Mouse (Mus musculus) embryonic facial prominence, embryonic 12.5 days (tissue): ENCODE measurements around the gene Hspb3. TPM values are rescaled to one million over a fixed set of nuclear protein-coding genes. Genes with fewer than 3 reads are reported as not detected.

ENCODE experiments used
- ATAC-seq: fragments of 200-750 bp; cut with Nextera tagmentation; 2 replicates; pipeline ENCODE4 v1.8.0; 2017; ENCODE audit not compliant: insufficient number of reproducible peaks, insufficient read depth, low FRiP score, low TSS enrichment
- H3K27ac ChIP-seq: fragments of 300-500 bp; sonication (generic); 2 replicates; pipeline ENCODE4 v1.5.1; 2016; ENCODE audit warnings: mild to moderate bottlenecking
- H3K27me3 ChIP-seq: fragments of 300-500 bp; sonication (generic); 2 replicates; pipeline ENCODE4 v1.6.1; 2016; ENCODE audit warnings: mild to moderate bottlenecking, moderate library complexity
- H3K36me3 ChIP-seq: fragments of 300-500 bp; sonication (generic); 2 replicates; pipeline ENCODE4 v1.6.1; 2016; ENCODE audit warnings: mild to moderate bottlenecking
- H3K4me1 ChIP-seq: fragments of 300-500 bp; sonication (generic); 2 replicates; pipeline ENCODE4 v1.6.1; 2016
- H3K4me2 ChIP-seq: fragments of 300-500 bp; sonication (generic); replicated peaks from 2 replicates; pipeline ENCODE4 v1.6.1; 2016; ENCODE audit warnings: mild to moderate bottlenecking, moderate library complexity
- H3K4me3 ChIP-seq: fragments of 300-500 bp; sonication (generic); 2 replicates; pipeline ENCODE4 v1.5.1; 2016; ENCODE audit warnings: mild to moderate bottlenecking
- H3K9ac ChIP-seq: fragments of 300-500 bp; sonication (generic); 2 replicates; pipeline ENCODE4 v1.6.1; 2016; ENCODE audit warnings: mild to moderate bottlenecking, moderate library complexity
- H3K9me3 ChIP-seq: fragments of 300-500 bp; sonication (generic); 2 replicates; pipeline ENCODE4 v1.6.1; 2016; ENCODE audit warnings: mild to moderate bottlenecking, moderate library complexity
- WGBS: fragments of 180-500 bp; shearing (Covaris S2); methylation state at CpG from one replicate; pipeline ENCODE4 v1.1.7; 2016; 5-methylcytosine and 5-hydroxymethylcytosine counted together
- polyA plus RNA-seq: library from polyadenylated mRNA; unstranded; fragments of >200 nt; fragmentation: Nextera tagmentation; extraction: Ambion mirVana; gene quantifications from 2 replicates; pipeline ENCODE4 v1.2.1, GENCODE M21; 2016

The Hspb3 gene
- polyA plus RNA-seq, 1 experiment from 2014 or later: 2.3 TPM

- Histone ChIP-seq H3K4me1 (no peaks in the 10 kb centered on the region), H3K27me3 (0 out of 2 replicates have a peak, but pooled peaks cover 4% of the 10 kb centered on the region), H3K4me3 (no peak overlapping the region), H3K9ac (no peak overlapping the region), H3K9me3 (no peaks in the 10 kb centered on the region), H3K27ac (no peak overlapping the region), H3K36me3 (no peaks in the 10 kb centered on the region), H3K4me2 (no peak overlapping the region)
- 74% methylated on average over 15 of the region's 15 CpGs for WGBS
- ATAC-seq: no peak
Measured at GRCm38 (mm10) chr13:113634732-113635481, 28.6 kb downstream of the Hspb3 start.

- ATAC-seq: no peak
- Histone ChIP-seq H3K9ac (no peak overlapping the region), H3K27ac (no peak overlapping the region), H3K9me3 (no peaks in the 10 kb centered on the region), H3K27me3 (no peaks in the 10 kb centered on the region), H3K4me3 (no peak overlapping the region), H3K36me3 (no peaks in the 10 kb centered on the region), H3K4me1 (no peaks in the 10 kb centered on the region), H3K4me2 (no peak overlapping the region)
- WGBS: 51% methylated on average over 6 of the region's 6 CpGs
Measured at GRCm38 (mm10) chr13:113632506-113632905, 31.0 kb downstream of the Hspb3 start.

DNA sequence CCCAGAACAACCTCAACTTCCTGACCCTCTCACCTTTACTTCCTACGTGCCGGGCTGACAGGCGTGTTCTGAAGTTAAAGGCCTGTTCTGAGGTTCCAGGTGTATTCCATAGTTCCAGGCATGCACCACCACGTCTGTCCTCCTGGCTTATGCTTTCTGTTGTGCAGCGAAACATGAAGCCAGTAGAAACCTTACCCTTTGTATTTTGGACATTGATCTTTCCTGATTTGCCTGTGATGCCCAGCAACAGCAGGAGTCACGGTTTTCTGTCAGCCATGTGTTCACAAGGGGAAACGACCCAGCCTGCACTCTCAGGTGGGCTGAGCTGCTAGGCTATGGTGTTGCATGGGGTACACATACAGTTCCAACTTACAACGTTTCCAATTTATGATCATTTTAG, 35.9 kb downstream of the Hspb3 start:
- H3K9me3 ChIP-seq: no peaks in the 10 kb centered on the region
- no peak for ATAC-seq
- no peak overlapping the region for H3K4me3 ChIP-seq
- no peak overlapping the region for H3K4me2 ChIP-seq
- H3K4me1 ChIP-seq: peaks cover 4% of the 10 kb centered on the region; the same call in 1 of the 2 replicates
- H3K9ac ChIP-seq: no peak overlapping the region
- no peaks in the 10 kb centered on the region for H3K27me3 ChIP-seq
- WGBS: 76% methylated on average over 8 of the region's 8 CpGs
- no peak overlapping the region for H3K27ac ChIP-seq
- no peaks in the 10 kb centered on the region for H3K36me3 ChIP-seq

DNA sequence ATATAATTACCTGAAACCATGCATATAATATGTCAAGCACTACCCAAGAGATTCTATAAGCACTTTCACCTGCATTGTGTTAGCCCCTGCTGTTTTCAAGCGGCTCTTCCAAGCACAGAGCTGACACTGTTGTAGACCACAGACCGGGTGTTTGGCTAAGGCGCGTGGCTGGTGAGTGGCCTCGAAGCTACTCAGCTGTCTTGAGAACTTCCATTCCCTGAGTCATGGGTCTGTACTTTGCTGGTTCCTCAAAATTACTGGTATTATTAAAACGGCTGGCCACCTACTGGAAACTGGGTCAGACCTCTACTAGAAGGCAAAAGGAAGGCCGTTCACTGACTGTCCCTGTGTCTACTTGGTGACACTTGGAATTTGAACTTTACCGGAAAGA, 40.6 kb downstream of the Hspb3 start:
- peak overlapping the region; percentile 71; the same call in 1 of the 2 replicates for H3K27ac ChIP-seq
- 49% methylated on average over 8 of the region's 8 CpGs for WGBS

DNA sequence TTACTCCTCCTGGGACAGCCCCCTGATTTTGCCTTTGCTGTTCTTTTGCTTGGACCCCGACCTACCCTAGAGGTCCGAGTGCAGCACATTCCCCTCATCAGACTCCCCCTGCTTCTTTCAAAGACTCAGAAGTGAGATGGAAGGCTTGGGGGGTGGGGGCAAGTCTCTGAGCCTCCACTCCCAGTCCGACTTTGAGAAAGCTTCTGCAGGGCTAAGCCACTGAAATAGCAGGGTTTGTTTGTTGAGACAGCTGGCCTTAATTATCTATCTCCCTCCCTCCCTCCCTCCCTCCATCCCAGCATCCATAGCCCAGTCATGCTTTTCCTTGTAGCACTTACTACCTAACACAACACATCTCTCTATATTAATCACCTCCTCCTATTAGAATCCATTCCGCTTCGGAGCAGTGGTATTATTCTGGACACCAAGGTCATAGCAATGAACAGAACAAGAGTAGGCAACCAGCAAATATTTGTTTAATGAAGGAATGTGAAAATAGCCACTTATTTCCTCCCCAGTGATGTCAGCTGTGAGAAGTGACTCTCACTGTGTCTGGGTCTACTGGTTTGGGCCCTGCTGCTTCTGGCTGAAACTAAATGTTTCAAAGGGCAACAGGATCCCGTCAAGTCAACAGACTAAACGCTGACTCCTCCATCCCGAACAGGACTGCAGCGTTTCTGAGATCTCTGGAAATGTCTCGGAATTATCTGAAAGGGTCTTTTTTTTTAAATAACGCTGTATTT, 41.2 kb downstream of the Hspb3 start:
- Histone ChIP-seq H3K9me3 (no peaks in the 10 kb centered on the region), H3K27me3 (no peaks in the 10 kb centered on the region), H3K27ac (peak overlapping the region; percentile 71), H3K4me2 (0 out of 2 replicates have a peak overlapping the region, but pooled peaks have one; percentile 14), H3K4me3 (no peak overlapping the region), H3K4me1 (peaks cover 18% of the 10 kb centered on the region), H3K9ac (no peak overlapping the region), H3K36me3 (no peaks in the 10 kb centered on the region)
- peak; percentile 44; the same call in 1 of the 2 replicates for ATAC-seq
- WGBS: 19% methylated on average over 11 of the region's 11 CpGs

More for the DNA sequence above, 40.6 kb downstream of the Hspb3 start:
- no peak overlapping the region for H3K9ac ChIP-seq
- H3K36me3 ChIP-seq: no peaks in the 10 kb centered on the region
- peaks cover 15% of the 10 kb centered on the region; the same call in 1 of the 2 replicates for H3K4me1 ChIP-seq
- H3K4me3 ChIP-seq: no peak overlapping the region
- H3K9me3 ChIP-seq: no peaks in the 10 kb centered on the region
- no peak for ATAC-seq
- no peaks in the 10 kb centered on the region for H3K27me3 ChIP-seq
- H3K4me2 ChIP-seq: no peak overlapping the region

- Histone ChIP-seq H3K9ac (no peak overlapping the region), H3K9me3 (no peaks in the 10 kb centered on the region), H3K4me3 (no peak overlapping the region), H3K4me2 (no peak overlapping the region), H3K36me3 (no peaks in the 10 kb centered on the region), H3K27ac (no peak overlapping the region), H3K4me1 (peaks cover 39% of the 10 kb centered on the region), H3K27me3 (no peaks in the 10 kb centered on the region)
- WGBS: 71% methylated on average over 9 of the region's 9 CpGs
- no peak for ATAC-seq
Measured at GRCm38 (mm10) chr13:113619003-113619402, 44.5 kb downstream of the Hspb3 start.

GRCm38 (mm10) chr13:113617891-113618823, 45.3 kb downstream of the Hspb3 start, which contains the start of gene Snx18:
TSS of gene Snx18 (minus strand) at chr13:113618564.
- Histone ChIP-seq H3K4me1 (peaks cover 47% of the 10 kb centered on the region), H3K9me3 (no peaks in the 10 kb centered on the region), H3K4me2 (peak within 1 kb of the TSS; percentile 95), H3K9ac (peak within 1 kb of the TSS; percentile 94), H3K27me3 (no peaks in the 10 kb centered on the region), H3K27ac (peak within 1 kb of the TSS; percentile 90), H3K4me3 (peak within 1 kb of the TSS; percentile 94), H3K36me3 (no peaks in the 10 kb centered on the region)
- under 1% methylated on average over 114 of the region's 119 CpGs for WGBS
- ATAC-seq: peak; percentile 82

GRCm38 (mm10) chr13:113617338-113617890, 46.1 kb downstream of the Hspb3 start:
- Histone ChIP-seq H3K27me3 (no peaks in the 10 kb centered on the region), H3K27ac (peak overlapping the region; percentile 90), H3K9ac (peak overlapping the region; percentile 94), H3K4me2 (peak overlapping the region; percentile 95), H3K4me3 (peak overlapping the region; percentile 94), H3K36me3 (0 out of 2 replicates have a peak, but pooled peaks cover 2% of the 10 kb centered on the region), H3K4me1 (peaks cover 49% of the 10 kb centered on the region), H3K9me3 (no peaks in the 10 kb centered on the region)
- 7% methylated on average over 42 of the region's 49 CpGs for WGBS
- no peak for ATAC-seq

- Histone ChIP-seq H3K27me3 (no peaks in the 10 kb centered on the region), H3K36me3 (0 out of 2 replicates have a peak, but pooled peaks cover 6% of the 10 kb centered on the region), H3K4me3 (peak overlapping the region; percentile 94), H3K9ac (peak overlapping the region; percentile 94), H3K4me2 (peak overlapping the region; percentile 95), H3K9me3 (no peaks in the 10 kb centered on the region), H3K27ac (peak overlapping the region; percentile 90; the same call in 1 of the 2 replicates), H3K4me1 (peaks cover 48% of the 10 kb centered on the region)
- WGBS: 54% methylated on average over 24 of the region's 24 CpGs
- no peak for ATAC-seq
Measured at GRCm38 (mm10) chr13:113616751-113617337, 46.6 kb downstream of the Hspb3 start.

- H3K36me3 ChIP-seq: 0 out of 2 replicates have a peak, but pooled peaks cover 6% of the 10 kb centered on the region
- no peaks in the 10 kb centered on the region for H3K9me3 ChIP-seq
- ATAC-seq: no peak
- H3K4me3 ChIP-seq: peak overlapping the region; percentile 94
- H3K27me3 ChIP-seq: no peaks in the 10 kb centered on the region
- H3K4me2 ChIP-seq: peak overlapping the region; percentile 95
- 8% methylated on average over 8 of the region's 8 CpGs for WGBS
- peak overlapping the region; percentile 38; the same call in 1 of the 2 replicates for H3K27ac ChIP-seq
- H3K9ac ChIP-seq: peak overlapping the region; percentile 94
- H3K4me1 ChIP-seq: peaks cover 50% of the 10 kb centered on the region
Measured at GRCm38 (mm10) chr13:113615971-113616671, 47.4 kb downstream of the Hspb3 start.
